Mouse (Mus musculus) embryonic stem cell, embryonic (primary cell): Measurements from ENCODE around the gene Erp27.

Experiments
- CTCF ChIA-PET, 4 experiments: fragments of 300-600 bp in 2 of 4; fragments of 350-600 bp in 2 of 4; sonication (Branson Sonifier 250); formaldehyde crosslinking; loops; one replicate each; lab custom pipeline; 2022; ENCODE audit warnings: inconsistent platforms in 2 of 4; lab: Charles Lee
- POLR2A ChIA-PET, 4 experiments: fragments of 300-600 bp in 2 of 4; fragments of 350-600 bp in 2 of 4; sonication (Branson Sonifier 250); formaldehyde crosslinking; loops; one replicate each; lab custom pipeline; 2022; ENCODE audit warnings: antibody characterized with exemption in 4 of 4, inconsistent platforms in 1 of 4; lab: Charles Lee

Gene Erp27

GRCm38 (mm10) chr6:136858420-136858819, 63.6 kb downstream of the Erp27 start:
- ChIA-PET POLR2A (interaction anchor here in 3 of 4 experiments (0.6 to 4.8 kb wide), 5 partner anchors 18 to 54 kb away, joined by 3 to 33 read pairs (median 3); partner anchors contain the start of gene Hist4h4 (in 3 of the 3)), CTCF (interaction anchor here in 3 of 4 experiments (0.5 to 3.1 kb wide), 5 partner anchors 11 to 142 kb away, joined by 3 to 17 read pairs (median 5); no protein-coding TSS in a partner anchor)

- POLR2A ChIA-PET = interaction anchor here in 3 of 4 experiments (0.6 to 4.8 kb wide), 5 partner anchors 18 to 54 kb away, joined by 3 to 33 read pairs (median 3); partner anchors contain the start of gene Hist4h4 (in 3 of the 3)
- CTCF ChIA-PET = interaction anchor here in 2 of 4 experiments (1.1 to 3.1 kb wide), 4 partner anchors 10 to 122 kb away, joined by 3 to 17 read pairs (median 10); no protein-coding TSS in a partner anchor
These were observed 64.1 kb downstream of the Erp27 start for GRCm38 (mm10) chr6:136857873-136858260.
